Comparison of ENCODE assay signal across 7 mouse cellular contexts in genomic region chr5:112780383-112780782, GRCm38 (mm10).
DNase-seq lines count a peak whose midpoint lies in the region; ATAC-seq and TF ChIP-seq lines count a peak whose summit lies in the region.

No protein-coding gene starts in this region.

- TF ChIP-seq CTCF in left cerebral cortex, adult 2 months (IDR thresholded peaks at IDR 0.05): peak; percentile 37

- H3K4me2 ChIP-seq in midbrain, embryonic 14.5 days (ENCODE audit: low read length): no peak overlapping the region
- no peak overlapping the region for H3K4me2 ChIP-seq in hindbrain, embryonic 12.5 days (replicated peaks)

- WGBS in midbrain, embryonic 14.5 days: 71% methylated on average over 5 of the region's 5 CpGs
- WGBS in midbrain, embryonic 10.5 days: 94% methylated on average over 5 of the region's 5 CpGs
- 82% methylated on average over 5 of the region's 5 CpGs for WGBS in hindbrain, embryonic 12.5 days

- ATAC-seq in midbrain, embryonic 14.5 days (ENCODE audit: low FRiP score, low TSS enrichment): no peak
- no peak for ATAC-seq in inflammation-experienced regulatory T-cells, adult 6 months
- ATAC-seq in hindbrain, embryonic 12.5 days (ENCODE audit: low FRiP score): no peak

- H3K27ac ChIP-seq in midbrain, embryonic 14.5 days (replicated peaks; ENCODE audit: low read depth, low read length): no peak overlapping the region
- H3K27ac ChIP-seq in midbrain, embryonic 10.5 days (replicated peaks): no peak overlapping the region
- H3K27ac ChIP-seq in left cerebral cortex, adult 2 months: peak overlapping the region; percentile 46
- no peak overlapping the region for H3K27ac ChIP-seq in hindbrain, embryonic 12.5 days

- no peak overlapping the region for H3K4me3 ChIP-seq in midbrain, embryonic 14.5 days (replicated peaks; ENCODE audit: low read depth, low read length)
- no peak overlapping the region for H3K4me3 ChIP-seq in midbrain, embryonic 10.5 days
- H3K4me3 ChIP-seq in left cerebral cortex, adult 2 months: no peak overlapping the region
- no peak overlapping the region for H3K4me3 ChIP-seq in hindbrain, embryonic 12.5 days

- H3K27me3 ChIP-seq in midbrain, embryonic 14.5 days (ENCODE audit: control insufficient read depth, insufficient read depth, low read length): no peaks in the 10 kb centered on the region
- peaks cover 18% of the 10 kb centered on the region; the same call in 1 of the 2 replicates for H3K27me3 ChIP-seq in midbrain, embryonic 10.5 days (ENCODE audit: low read depth, poor library complexity, severe bottlenecking)
- peaks cover 12% of the 10 kb centered on the region for H3K27me3 ChIP-seq in hindbrain, embryonic 12.5 days

- no peak overlapping the region for H3K9ac ChIP-seq in midbrain, embryonic 14.5 days (replicated peaks; ENCODE audit: low read length)
- H3K9ac ChIP-seq in hindbrain, embryonic 12.5 days: no peak overlapping the region

- no peaks in the 10 kb centered on the region for H3K36me3 ChIP-seq in midbrain, embryonic 14.5 days (ENCODE audit: control insufficient read depth, insufficient read depth, low read length)
- no peaks in the 10 kb centered on the region for H3K36me3 ChIP-seq in midbrain, embryonic 10.5 days
- H3K36me3 ChIP-seq in hindbrain, embryonic 12.5 days: no peaks in the 10 kb centered on the region

- DNase-seq in midbrain, embryonic 14.5 days: peak; percentile 39
- DNase-seq in midbrain, embryonic 10.5 days (ENCODE audit: low spot score): no peak
- peak; percentile 72 to 83 for DNase-seq in cerebellum, postnatal 14 days
- peak; percentile 64 to 80 for DNase-seq in left cerebral cortex, adult 2 months (ENCODE audit: extremely low spot score in 1 of 2, low spot score in 2 of 2)
- DNase-seq in right cerebral cortex, adult 2 months (ENCODE audit: low spot score in 2 of 2): peak; percentile 78 to 81

- no peaks in the 10 kb centered on the region for H3K9me3 ChIP-seq in midbrain, embryonic 14.5 days (ENCODE audit: control insufficient read depth, low read length)
- H3K9me3 ChIP-seq in midbrain, embryonic 10.5 days (replicated peaks): no peaks in the 10 kb centered on the region
- no peaks in the 10 kb centered on the region; the same call in 1 of the 2 replicates for H3K9me3 ChIP-seq in hindbrain, embryonic 12.5 days (replicated peaks)

- 0 out of 2 replicates have a peak, but pooled peaks cover 7% of the 10 kb centered on the region for H3K4me1 ChIP-seq in midbrain, embryonic 14.5 days (ENCODE audit: control insufficient read depth, insufficient read depth, low read length)
- H3K4me1 ChIP-seq in midbrain, embryonic 10.5 days: peaks cover 11% of the 10 kb centered on the region
- no peaks in the 10 kb centered on the region for H3K4me1 ChIP-seq in hindbrain, embryonic 12.5 days

- intact Hi-C loops in left cerebral cortex, adult 2 months (cut with DNase I): loop anchor here (2.0 kb wide), 2 partner anchors 70 to 204 kb away; partner anchors contain the start of gene Sez6l
